Mouse (Mus musculus): ENCODE data around the gene Uba52. TPM values are rescaled to one million over a fixed set of nuclear protein-coding genes. Genes with fewer than 3 reads are reported as not detected.
A peak's percentile ranks its signal among the peaks of the same experiment; 100 is the strongest.

Gene Uba52
- total and polyA plus RNA-seq, 3 experiments: 626 to 1,595 (median 1,480) TPM

DNA sequence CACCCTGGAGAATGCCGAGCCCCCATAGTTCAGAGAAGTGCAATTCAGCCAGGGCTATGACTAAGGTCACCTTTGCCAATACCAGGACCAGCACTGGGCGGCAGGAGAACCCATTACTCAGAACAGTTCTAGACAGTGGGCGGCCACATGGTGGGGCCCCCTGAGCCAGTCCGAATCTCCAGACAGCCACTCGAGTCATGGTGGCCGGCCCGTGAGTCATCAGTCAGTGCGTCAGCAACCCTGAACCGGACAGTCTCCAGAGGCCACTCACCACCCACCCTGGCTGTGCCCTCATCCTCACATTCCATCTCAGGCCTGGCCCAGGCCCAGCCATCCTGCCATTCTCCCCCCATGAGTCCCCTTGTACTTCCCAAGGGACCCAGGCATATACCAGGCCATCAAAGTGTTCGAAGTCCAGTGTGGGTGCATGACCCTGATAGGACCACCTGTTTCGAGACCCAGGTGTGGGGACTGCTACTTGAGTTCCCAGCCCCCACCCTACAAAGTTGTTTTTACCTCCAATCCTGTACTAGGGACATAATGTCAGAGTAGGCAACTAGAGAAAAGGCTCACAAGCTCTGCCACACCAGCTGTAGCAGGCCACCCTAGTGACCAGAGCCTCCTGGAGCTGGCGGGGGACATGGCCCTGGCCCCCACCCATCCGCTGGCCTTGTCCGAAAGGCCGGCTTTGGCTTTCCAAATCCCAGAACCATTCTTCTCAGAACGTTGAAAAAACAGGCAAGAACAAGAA, 48.7 kb downstream of the Uba52 start:
- Histone ChIP-seq H3K27me3 (ENCODE audit: control insufficient read depth, insufficient read depth, low read length) (no peaks in the 10 kb centered on the region), H3K27ac (peak overlapping the region; percentile 23), H3K9ac (ENCODE audit: low read depth, low read length) (no peak overlapping the region), H3K36me3 (ENCODE audit: control insufficient read depth, insufficient read depth, low read length) (no peaks in the 10 kb centered on the region), H3K79me2 (replicated peaks; ENCODE audit: control insufficient read depth, insufficient read depth, low read length) (no peaks in the 10 kb centered on the region; the same call in 1 of the 2 replicates), H3K4me1 (ENCODE audit: control insufficient read depth, insufficient read depth, low read length) (peaks cover 20% of the 10 kb centered on the region), H3K4me3 (no peak overlapping the region)
- peak; percentile 47 to 57 for DNase-seq
- intact Hi-C loops (cut with DNase I): no loop called here
- 81% methylated on average over 16 of the region's 16 CpGs for WGBS
- TF ChIP-seq EP300 (IDR thresholded peaks at IDR 0.05; ENCODE audit: insufficient read depth, low read depth, low read length): no peak
- TF ChIP-seq CTCF (IDR thresholded peaks at IDR 0.05): no peak
- TF ChIP-seq POLR2A (IDR thresholded peaks at IDR 0.05; ENCODE audit: insufficient read depth, low read depth, low read length): no peak

GRCm38 (mm10) chr8:70460606-70461005, 50.0 kb downstream of the Uba52 start:
- intact Hi-C loops (cut with DNase I): no loop called here
- no peak for TF ChIP-seq EP300 (IDR thresholded peaks at IDR 0.05; ENCODE audit: insufficient read depth, low read depth, low read length)
- no peak for TF ChIP-seq POLR2A (IDR thresholded peaks at IDR 0.05; ENCODE audit: insufficient read depth, low read depth, low read length)
- TF ChIP-seq CTCF (IDR thresholded peaks at IDR 0.05): no peak
- Histone ChIP-seq H3K79me2 (replicated peaks; ENCODE audit: control insufficient read depth, insufficient read depth, low read length) (no peaks in the 10 kb centered on the region; the same call in 1 of the 2 replicates), H3K4me3 (no peak overlapping the region), H3K27me3 (ENCODE audit: control insufficient read depth, insufficient read depth, low read length) (no peaks in the 10 kb centered on the region), H3K9ac (ENCODE audit: low read depth, low read length) (no peak overlapping the region), H3K4me1 (ENCODE audit: control insufficient read depth, insufficient read depth, low read length) (peaks cover 10% of the 10 kb centered on the region), H3K27ac (no peak overlapping the region), H3K36me3 (ENCODE audit: control insufficient read depth, insufficient read depth, low read length) (no peaks in the 10 kb centered on the region)
- no peak for DNase-seq
- 67% methylated on average over 9 of the region's 9 CpGs for WGBS

DNA sequence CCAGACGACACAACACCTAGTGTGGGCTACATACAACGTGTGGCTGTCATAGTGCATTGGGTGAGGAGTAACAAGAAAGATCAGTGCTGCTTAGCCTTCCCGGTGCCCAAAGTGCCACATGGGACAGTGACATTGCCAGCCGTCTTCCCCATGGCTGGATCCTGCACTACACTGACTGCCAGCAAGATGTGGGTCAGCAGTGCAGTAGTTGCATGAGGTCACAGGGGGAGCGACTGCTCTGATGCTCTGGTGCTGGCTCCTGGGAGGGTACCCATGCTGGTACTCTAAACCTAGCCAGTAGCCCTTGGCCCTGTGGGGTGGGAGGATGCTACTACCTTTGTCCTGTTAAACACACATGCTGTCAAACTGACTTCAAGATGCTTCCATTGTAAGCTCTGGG, 50.4 kb downstream of the Uba52 start:
- H3K36me3 ChIP-seq (ENCODE audit: control insufficient read depth, insufficient read depth, low read length): no peaks in the 10 kb centered on the region
- TF ChIP-seq POLR2A (IDR thresholded peaks at IDR 0.05; ENCODE audit: insufficient read depth, low read depth, low read length) (no peak), EP300 (IDR thresholded peaks at IDR 0.05; ENCODE audit: insufficient read depth, low read depth, low read length) (no peak), CTCF (IDR thresholded peaks at IDR 0.05) (no peak)
- H3K79me2 ChIP-seq (replicated peaks; ENCODE audit: control insufficient read depth, insufficient read depth, low read length): no peaks in the 10 kb centered on the region; the same call in 1 of the 2 replicates
- H3K4me3 ChIP-seq: no peak overlapping the region
- no peak for DNase-seq
- H3K9ac ChIP-seq (ENCODE audit: low read depth, low read length): no peak overlapping the region
- no peaks in the 10 kb centered on the region for H3K27me3 ChIP-seq (ENCODE audit: control insufficient read depth, insufficient read depth, low read length)
- 75% methylated on average over 5 of the region's 5 CpGs for WGBS
- no peak overlapping the region for H3K27ac ChIP-seq
- intact Hi-C loops (cut with DNase I): no loop called here
- H3K4me1 ChIP-seq (ENCODE audit: control insufficient read depth, insufficient read depth, low read length): peaks cover 10% of the 10 kb centered on the region

DNA sequence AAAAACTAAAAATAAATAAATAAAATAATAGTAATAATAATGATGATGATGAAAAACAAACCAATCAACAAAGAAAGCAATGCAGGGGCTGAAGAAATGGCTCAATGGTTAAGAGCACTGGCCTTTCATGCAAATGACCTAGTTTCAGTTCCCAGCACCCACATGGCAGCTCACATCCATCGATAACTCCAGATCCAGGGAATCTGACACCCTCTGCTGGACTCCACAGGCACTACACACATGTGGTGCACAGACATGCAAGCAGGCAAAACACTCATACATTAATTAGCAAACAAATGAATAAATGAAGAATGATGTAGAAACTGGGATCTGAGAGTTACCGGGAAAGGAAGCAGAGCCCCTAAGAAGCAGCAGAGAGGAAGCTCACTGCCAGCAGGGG, 51.0 kb downstream of the Uba52 start:
- Histone ChIP-seq H3K27ac (no peak overlapping the region), H3K9ac (ENCODE audit: low read depth, low read length) (no peak overlapping the region), H3K4me3 (no peak overlapping the region), H3K27me3 (ENCODE audit: control insufficient read depth, insufficient read depth, low read length) (no peaks in the 10 kb centered on the region), H3K4me1 (ENCODE audit: control insufficient read depth, insufficient read depth, low read length) (peaks cover 10% of the 10 kb centered on the region), H3K79me2 (replicated peaks; ENCODE audit: control insufficient read depth, insufficient read depth, low read length) (no peaks in the 10 kb centered on the region; the same call in 1 of the 2 replicates), H3K36me3 (ENCODE audit: control insufficient read depth, insufficient read depth, low read length) (no peaks in the 10 kb centered on the region)
- TF ChIP-seq EP300 (IDR thresholded peaks at IDR 0.05; ENCODE audit: insufficient read depth, low read depth, low read length): no peak
- TF ChIP-seq CTCF (IDR thresholded peaks at IDR 0.05): 0 out of 2 replicates have a peak, but pooled peaks have one; percentile 21
- TF ChIP-seq POLR2A (IDR thresholded peaks at IDR 0.05; ENCODE audit: insufficient read depth, low read depth, low read length): no peak
- no peak for DNase-seq
- intact Hi-C loops (cut with DNase I): no loop called here
- 97% methylated on average over 2 of the region's 2 CpGs for WGBS

DNA sequence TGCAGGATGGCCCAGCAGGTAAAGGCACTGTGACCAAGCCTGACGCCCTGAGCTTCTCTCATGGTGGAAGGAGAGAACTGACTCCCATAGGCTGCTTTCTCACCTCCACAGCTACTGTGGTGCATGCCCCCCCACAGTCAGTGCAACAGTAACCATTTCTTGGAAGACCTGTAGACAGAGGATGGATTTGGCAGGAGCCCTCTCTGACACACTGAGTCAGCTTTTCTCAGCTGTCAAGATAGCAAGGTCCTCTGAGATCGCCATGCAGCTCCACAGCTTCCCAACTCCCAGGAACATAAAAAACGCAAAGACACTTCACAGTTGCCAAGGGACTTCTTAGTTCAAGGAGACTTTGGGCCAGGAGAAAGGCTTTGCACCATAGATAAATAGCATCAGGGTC, 52.1 kb downstream of the Uba52 start:
- H3K36me3 ChIP-seq (ENCODE audit: control insufficient read depth, insufficient read depth, low read length): no peaks in the 10 kb centered on the region
- no peaks in the 10 kb centered on the region for H3K27me3 ChIP-seq (ENCODE audit: control insufficient read depth, insufficient read depth, low read length)
- no peak overlapping the region for H3K9ac ChIP-seq (ENCODE audit: low read depth, low read length)
- DNase-seq: no peak
- no peak for TF ChIP-seq CTCF (IDR thresholded peaks at IDR 0.05)
- TF ChIP-seq EP300 (IDR thresholded peaks at IDR 0.05; ENCODE audit: insufficient read depth, low read depth, low read length): no peak
- TF ChIP-seq POLR2A (IDR thresholded peaks at IDR 0.05; ENCODE audit: insufficient read depth, low read depth, low read length): no peak
- 75% methylated on average over 3 of the region's 3 CpGs for WGBS
- no peak overlapping the region for H3K27ac ChIP-seq
- no peaks in the 10 kb centered on the region for H3K79me2 ChIP-seq (replicated peaks; ENCODE audit: control insufficient read depth, insufficient read depth, low read length)
- peaks cover 9% of the 10 kb centered on the region for H3K4me1 ChIP-seq (ENCODE audit: control insufficient read depth, insufficient read depth, low read length)
- intact Hi-C loops (cut with DNase I): no loop called here
- H3K4me3 ChIP-seq: no peak overlapping the region

Other genes starting within 250 kb of the Uba52 start
- 1 to 10 TPM; 7.2 to 8.3 TPM for gene Homer3, start 228.0 kb downstream of the Uba52 start, total RNA-seq (2021)
- 13.6 and 14.9 TPM in 2 replicates for gene Homer3, start 228.0 kb downstream of the Uba52 start, polyA plus RNA-seq (2012; rRNA removed)
- 10 to 100 TPM; 21.6 to 26.4 TPM for gene Ddx49, start 208.3 kb downstream of the Uba52 start, total RNA-seq (2021)
- gene Ddx49, start 208.3 kb downstream of the Uba52 start, polyA plus RNA-seq (2012; rRNA removed): 24.3 and 27.1 TPM in 2 replicates
- gene Cope, start 208.3 kb downstream of the Uba52 start, total RNA-seq (2021): 100 to 1,000 TPM; 147 to 155 TPM
- 193 and 209 TPM in 2 replicates for gene Cope, start 208.3 kb downstream of the Uba52 start, polyA plus RNA-seq (2012; rRNA removed)
- under 1 TPM; 0.34 to 0.64 TPM for gene Cers1, start 195.0 kb downstream of the Uba52 start, total RNA-seq (2021)
- 0.97 and 1.2 TPM in 2 replicates for gene Cers1, start 195.0 kb downstream of the Uba52 start, polyA plus RNA-seq (2012; rRNA removed)
- not detected for gene Gdf1, start 181.0 kb downstream of the Uba52 start, total RNA-seq (2021)
- gene Gdf1, start 181.0 kb downstream of the Uba52 start, polyA plus RNA-seq (2012; rRNA removed): 0.14 TPM in 1 of 2 replicates, not detected in the other
- gene Upf1, start 157.5 kb downstream of the Uba52 start, total RNA-seq (2021): 10 to 100 TPM; 42.6 to 43.9 TPM
- 17.4 and 23.4 TPM in 2 replicates for gene Upf1, start 157.5 kb downstream of the Uba52 start, polyA plus RNA-seq (2012; rRNA removed)
- gene Comp, start 137.2 kb downstream of the Uba52 start, total RNA-seq (2021): 1 to 10 TPM; 5.1 to 5.4 TPM
- 11.5 and 17.4 TPM in 2 replicates for gene Comp, start 137.2 kb downstream of the Uba52 start, polyA plus RNA-seq (2012; rRNA removed)
- 1 to 10 TPM; 7.4 to 8.1 TPM for gene Crtc1, start 71.2 kb downstream of the Uba52 start, total RNA-seq (2021)
- gene Crtc1, start 71.2 kb downstream of the Uba52 start, polyA plus RNA-seq (2012; rRNA removed): 13.7 and 14.9 TPM in 2 replicates
- 1 to 10 TPM; 8.1 to 8.6 TPM for gene Klhl26, start 33.8 kb downstream of the Uba52 start, total RNA-seq (2021)
- gene Klhl26, start 33.8 kb downstream of the Uba52 start, polyA plus RNA-seq (2012; rRNA removed): 18.8 and 21.2 TPM in 2 replicates
- not detected for gene Tmem59l, start 23.4 kb downstream of the Uba52 start, total RNA-seq (2021)
- 0.21 and 0.53 TPM in 2 replicates for gene Tmem59l, start 23.4 kb downstream of the Uba52 start, polyA plus RNA-seq (2012; rRNA removed)
- under 1 TPM; 0.68 to 0.89 TPM for gene Crlf1, start 17.6 kb downstream of the Uba52 start, total RNA-seq (2021)
- gene Crlf1, start 17.6 kb downstream of the Uba52 start, polyA plus RNA-seq (2012; rRNA removed): 0.38 and 2.3 TPM in 2 replicates
- 100 to 1,000 TPM; 111 to 118 TPM for gene Rex1bd, start 4.0 kb downstream of the Uba52 start, total RNA-seq (2021)
- 129 and 145 TPM in 2 replicates for gene Rex1bd, start 4.0 kb downstream of the Uba52 start, polyA plus RNA-seq (2012; rRNA removed)
- gene Fkbp8, start 16.9 kb upstream of the Uba52 start, total RNA-seq (2021): 100 to 1,000 TPM; 116 to 135 TPM
- 179 and 201 TPM in 2 replicates for gene Fkbp8, start 16.9 kb upstream of the Uba52 start, polyA plus RNA-seq (2012; rRNA removed)
- 10 to 100 TPM; 80.4 to 99.4 TPM for gene Kxd1, start 17.2 kb upstream of the Uba52 start, total RNA-seq (2021)
- gene Kxd1, start 17.2 kb upstream of the Uba52 start, polyA plus RNA-seq (2012; rRNA removed): 111 and 121 TPM in 2 replicates
- 10 to 100 TPM in 1 of 2 experiments, 1 to 10 TPM in 1; 9.6 to 12.0 TPM for gene Ell, start 28.7 kb upstream of the Uba52 start, total RNA-seq (2021)
- 12.7 and 13.8 TPM in 2 replicates for gene Ell, start 28.7 kb upstream of the Uba52 start, polyA plus RNA-seq (2012; rRNA removed)
- gene Isyna1, start 83.6 kb upstream of the Uba52 start, total RNA-seq (2021): 10 to 100 TPM; 26.7 to 28.3 TPM
- 40.3 and 41.6 TPM in 2 replicates for gene Isyna1, start 83.6 kb upstream of the Uba52 start, polyA plus RNA-seq (2012; rRNA removed)
- gene Ssbp4, start 98.1 kb upstream of the Uba52 start, total RNA-seq (2021): 10 to 100 TPM; 34.6 to 35.8 TPM
- gene Ssbp4, start 98.1 kb upstream of the Uba52 start, polyA plus RNA-seq (2012; rRNA removed): 45.6 and 72.8 TPM in 2 replicates
- 1 to 10 TPM; 1.6 to 1.8 TPM for gene Lrrc25, start 105.4 kb upstream of the Uba52 start, total RNA-seq (2021)
- 3.6 and 4.5 TPM in 2 replicates for gene Lrrc25, start 105.4 kb upstream of the Uba52 start, polyA plus RNA-seq (2012; rRNA removed)
- 1 to 10 TPM; 1.1 to 2.0 TPM for gene Gdf15, start 121.7 kb upstream of the Uba52 start, total RNA-seq (2021)
- gene Gdf15, start 121.7 kb upstream of the Uba52 start, polyA plus RNA-seq (2012; rRNA removed): 0.38 and 3.8 TPM in 2 replicates
- 10 to 100 TPM; 39.7 to 48.4 TPM for gene Pgpep1, start 149.6 kb upstream of the Uba52 start, total RNA-seq (2021)
- 35.5 and 44.8 TPM in 2 replicates for gene Pgpep1, start 149.6 kb upstream of the Uba52 start, polyA plus RNA-seq (2012; rRNA removed)
- gene Lsm4, start 162.4 kb upstream of the Uba52 start, total RNA-seq (2021): 10 to 100 TPM; 56.9 to 64.2 TPM
- gene Lsm4, start 162.4 kb upstream of the Uba52 start, polyA plus RNA-seq (2012; rRNA removed): 54.1 and 68.3 TPM in 2 replicates
- gene Jund, start 188.1 kb upstream of the Uba52 start, total RNA-seq (2021): 100 to 1,000 TPM; 123 to 127 TPM
- 66.2 and 109 TPM in 2 replicates for gene Jund, start 188.1 kb upstream of the Uba52 start, polyA plus RNA-seq (2012; rRNA removed)
- gene Iqcn, start 192.7 kb upstream of the Uba52 start, total RNA-seq (2021): not detected
- 0.06 and 0.12 TPM in 2 replicates for gene Iqcn, start 192.7 kb upstream of the Uba52 start, polyA plus RNA-seq (2012; rRNA removed)
- not detected for gene Gm3336, start 207.7 kb upstream of the Uba52 start, total RNA-seq (2021)
- not detected in 2 replicates for gene Gm3336, start 207.7 kb upstream of the Uba52 start, polyA plus RNA-seq (2012; rRNA removed)
- gene Pde4c, start 212.9 kb upstream of the Uba52 start, total RNA-seq (2021): 1 to 10 TPM; 2.3 to 2.7 TPM
- gene Pde4c, start 212.9 kb upstream of the Uba52 start, polyA plus RNA-seq (2012; rRNA removed): 10.8 and 11.0 TPM in 2 replicates
- gene Rab3a, start 243.9 kb upstream of the Uba52 start, total RNA-seq (2021): 10 to 100 TPM; 46.5 to 48.0 TPM
- 89.1 and 117 TPM in 2 replicates for gene Rab3a, start 243.9 kb upstream of the Uba52 start, polyA plus RNA-seq (2012; rRNA removed)